Mouse (Mus musculus): ENCODE measurements around the gene Rai14.

DNA sequence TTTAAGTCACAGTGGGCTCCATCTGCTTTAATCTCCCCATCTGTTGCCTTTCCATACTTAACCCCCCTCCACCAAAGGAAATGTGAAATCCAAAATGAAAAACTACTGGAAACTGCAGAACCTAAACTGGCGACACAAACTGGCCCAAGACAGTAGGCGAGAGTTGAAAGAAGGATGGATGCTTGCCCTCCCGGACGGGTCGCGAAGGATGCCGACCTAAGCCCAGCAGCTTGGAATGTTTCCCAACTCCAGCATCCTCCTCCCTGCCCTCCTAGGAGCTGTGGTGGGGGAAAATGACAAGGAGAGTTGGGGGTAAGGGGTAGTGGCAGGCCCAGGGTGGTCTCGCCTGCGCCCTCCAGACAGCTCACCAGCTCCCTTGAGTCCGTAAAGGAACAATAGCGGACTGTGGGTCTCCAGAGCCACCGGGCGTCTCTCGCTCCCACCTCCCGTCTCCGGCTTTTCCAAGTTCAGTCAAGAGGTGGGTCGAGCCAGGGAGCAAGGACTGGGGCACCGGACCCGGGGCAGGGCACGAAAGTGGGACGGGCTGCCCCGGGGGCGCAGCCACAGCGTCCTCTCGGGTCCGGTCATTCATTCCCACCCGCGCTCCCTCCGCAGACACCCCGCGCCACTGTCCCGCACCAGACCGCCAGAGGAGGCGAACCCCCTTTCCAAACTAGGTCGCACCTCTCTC lies 653 bp downstream of the Rai14 start:
- no peak for TF ChIP-seq CTCF (IDR thresholded peaks at IDR 0.05; ENCODE audit: extremely low read depth, insufficient read length, insufficient replicate concordance, low read depth, low read length)
- no peak for TF ChIP-seq POLR2A (IDR thresholded peaks at IDR 0.05; ENCODE audit: low read depth, low read length)

All from small intestine, adult 2 months (tissue).